Mouse (Mus musculus) bone marrow, adult 2 months (tissue): ENCODE measurements around the gene Itpka. TPM values are rescaled to one million over a fixed set of nuclear protein-coding genes. Genes with fewer than 3 reads are reported as not detected.

Source experiments
- H3K27ac ChIP-seq: fragments of 200-500 bp; 2 replicates; pipeline ENCODE4 v1.5.1; 2012; ENCODE audit warnings: low read depth, mild to moderate bottlenecking, control low read depth, inconsistent platforms, low read length; ENCODE audit not compliant: control insufficient read depth, poor library complexity, insufficient read depth
- H3K4me1 ChIP-seq: fragments of 200-500 bp; 2 replicates; pipeline ENCODE4 v1.6.1; 2011; ENCODE audit warnings: low read length; ENCODE audit not compliant: control insufficient read depth, insufficient read depth
- H3K4me3 ChIP-seq: fragments of 200-500 bp; replicated peaks from 2 replicates; pipeline ENCODE3; 2011; ENCODE audit warnings: mild to moderate bottlenecking, low read depth, low read length, control low read depth; ENCODE audit not compliant: control insufficient read depth
- CTCF ChIP-seq: fragments of 200-500 bp; IDR thresholded peaks from 2 replicates; pipeline ENCODE4 v1.5.1; 2011; ENCODE audit warnings: low read length, control low read depth; ENCODE audit not compliant: control insufficient read depth, insufficient read depth
- POLR2A ChIP-seq: fragments of 200-500 bp; IDR thresholded peaks from 2 replicates; pipeline ENCODE4 v1.6.1; 2011; ENCODE audit warnings: low read depth, mild to moderate bottlenecking, control low read depth, low read length, borderline replicate concordance; ENCODE audit not compliant: control insufficient read depth
- WGBS: fragments of 180-500 bp; shearing (Covaris S2); methylation state at CpG from one replicate; pipeline ENCODE4 v1.1.7; 2018; 5-methylcytosine and 5-hydroxymethylcytosine counted together
- polyA plus RNA-seq: library from polyadenylated mRNA; stranded (reverse); fragments of >200 nt; gene quantifications from 2 replicates; pipeline ENCODE4 v1.2.4, GENCODE M21; 2011; ENCODE audit warnings: low replicate concordance; ENCODE audit not compliant: missing spikeins, insufficient read depth, insufficient read length

Gene Itpka
- polyA plus RNA-seq, 1 experiment, result not detected

GRCm38 (mm10) chr2:119721070-119721469 lies 21.1 kb upstream of the Itpka start:
- TF ChIP-seq POLR2A, result no peak
- TF ChIP-seq CTCF, result no peak
- H3K4me1 ChIP-seq, result no peaks in the 10 kb centered on the region
- H3K27ac ChIP-seq, result no peak overlapping the region
- WGBS, result 91% methylated on average over 8 of the region's 8 CpGs
- no peak overlapping the region for H3K4me3 ChIP-seq

DNA sequence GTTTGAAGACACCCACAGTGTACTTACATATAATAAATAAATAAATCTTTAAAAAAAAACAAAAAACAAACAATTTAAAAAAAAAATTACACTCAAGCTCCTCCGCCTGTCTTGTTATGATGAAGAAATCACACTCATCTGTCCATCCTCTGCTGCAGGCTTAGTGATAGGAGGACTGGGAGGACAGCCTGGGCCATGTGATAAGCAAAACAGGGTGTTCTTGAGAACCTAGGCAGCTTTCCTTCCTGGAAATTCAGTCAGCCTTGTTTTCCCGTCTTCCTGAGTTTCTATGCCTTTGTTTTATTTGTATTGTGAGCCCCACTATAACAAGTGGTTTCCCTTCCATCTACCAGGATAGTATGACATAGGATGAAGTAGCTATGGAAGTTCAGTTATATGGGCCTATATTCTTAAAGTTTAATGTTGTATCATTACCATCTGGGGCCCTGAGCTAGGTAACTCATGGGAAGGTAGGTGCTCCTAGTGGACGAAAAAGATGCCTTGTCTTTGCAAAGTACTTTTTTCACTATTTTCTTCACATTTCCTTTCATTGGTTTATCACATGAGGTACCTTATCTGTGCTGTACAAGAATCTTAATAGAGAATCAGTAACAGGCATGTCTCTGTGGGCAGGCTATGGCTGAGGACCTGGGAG lies 14.2 kb upstream of the Itpka start:
- Histone ChIP-seq H3K4me3 (no peak overlapping the region), H3K27ac (no peak overlapping the region), H3K4me1 (no peaks in the 10 kb centered on the region)
- WGBS, result 77% methylated on average over 3 of the region's 3 CpGs
- TF ChIP-seq POLR2A (no peak), CTCF (no peak)

GRCm38 (mm10) chr2:119730735-119731134 lies 11.4 kb upstream of the Itpka start:
- H3K27ac ChIP-seq, result no peak overlapping the region
- no peak overlapping the region for H3K4me3 ChIP-seq
- WGBS, result 88% methylated on average over 4 of the region's 4 CpGs
- H3K4me1 ChIP-seq, result no peaks in the 10 kb centered on the region
- TF ChIP-seq CTCF (no peak), POLR2A (no peak)

DNA sequence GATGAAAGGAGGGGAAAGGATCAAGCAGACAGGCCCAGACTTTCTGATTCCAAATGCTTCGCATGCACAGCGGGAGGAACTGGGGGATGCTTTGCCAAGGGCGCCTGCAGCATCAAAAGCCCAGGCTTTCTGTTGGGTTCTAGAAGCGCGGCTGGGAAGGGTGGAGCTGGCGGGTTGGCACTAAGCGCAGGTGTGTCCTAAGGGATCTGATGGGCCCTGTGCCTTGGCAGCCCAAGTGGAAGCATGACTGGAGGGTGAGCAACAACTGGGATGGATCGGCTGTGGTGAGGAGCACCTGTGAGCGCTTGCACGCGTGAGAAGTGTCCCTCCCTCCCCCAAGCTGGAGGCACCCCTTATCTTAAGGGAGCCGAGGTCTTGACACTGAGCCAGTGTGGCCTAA lies 5.0 kb upstream of the Itpka start:
- H3K4me3 ChIP-seq, result no peak overlapping the region
- no peak overlapping the region for H3K27ac ChIP-seq
- no peaks in the 10 kb centered on the region; the same call in 1 of the 2 replicates for H3K4me1 ChIP-seq
- WGBS, result 62% methylated on average over 12 of the region's 12 CpGs
- TF ChIP-seq POLR2A (no peak), CTCF (no peak)

DNA sequence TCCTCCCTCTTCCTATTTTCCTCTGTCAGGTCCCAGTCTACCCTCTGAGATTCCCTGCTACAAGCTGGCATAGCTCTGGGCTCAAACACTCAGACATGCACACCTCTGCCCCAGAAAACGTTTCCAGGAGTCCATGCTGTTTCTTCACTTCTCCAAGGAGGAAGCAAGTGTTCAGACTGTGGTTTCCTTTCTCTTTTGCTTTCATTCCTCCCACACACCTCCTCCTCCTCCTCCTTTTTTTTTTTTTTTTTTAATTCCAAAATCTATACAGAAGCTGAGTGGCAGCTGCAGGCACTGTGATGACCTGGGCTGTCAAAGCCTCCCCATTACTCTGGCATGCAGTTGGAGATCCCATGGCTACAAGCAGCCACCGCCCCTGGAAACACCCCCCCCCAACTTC lies 1.6 kb upstream of the Itpka start:
- no peak overlapping the region for H3K4me3 ChIP-seq
- 5% methylated on average over 2 of the region's 2 CpGs for WGBS
- no peaks in the 10 kb centered on the region; the same call in none of the 2 replicates for H3K4me1 ChIP-seq
- H3K27ac ChIP-seq, result no peak overlapping the region
- TF ChIP-seq CTCF (no peak), POLR2A (no peak)

GRCm38 (mm10) chr2:119742461-119743175 lies 481 bp downstream of the Itpka start:
- under 1% methylated on average over 70 of the region's 70 CpGs for WGBS
- TF ChIP-seq POLR2A, result no peak
- no peak for TF ChIP-seq CTCF
- Histone ChIP-seq H3K27ac (peak overlapping the region; percentile 10; the same call in 1 of the 2 replicates), H3K4me1 (no peaks in the 10 kb centered on the region; the same call in none of the 2 replicates), H3K4me3 (peak overlapping the region; percentile 91)

DNA sequence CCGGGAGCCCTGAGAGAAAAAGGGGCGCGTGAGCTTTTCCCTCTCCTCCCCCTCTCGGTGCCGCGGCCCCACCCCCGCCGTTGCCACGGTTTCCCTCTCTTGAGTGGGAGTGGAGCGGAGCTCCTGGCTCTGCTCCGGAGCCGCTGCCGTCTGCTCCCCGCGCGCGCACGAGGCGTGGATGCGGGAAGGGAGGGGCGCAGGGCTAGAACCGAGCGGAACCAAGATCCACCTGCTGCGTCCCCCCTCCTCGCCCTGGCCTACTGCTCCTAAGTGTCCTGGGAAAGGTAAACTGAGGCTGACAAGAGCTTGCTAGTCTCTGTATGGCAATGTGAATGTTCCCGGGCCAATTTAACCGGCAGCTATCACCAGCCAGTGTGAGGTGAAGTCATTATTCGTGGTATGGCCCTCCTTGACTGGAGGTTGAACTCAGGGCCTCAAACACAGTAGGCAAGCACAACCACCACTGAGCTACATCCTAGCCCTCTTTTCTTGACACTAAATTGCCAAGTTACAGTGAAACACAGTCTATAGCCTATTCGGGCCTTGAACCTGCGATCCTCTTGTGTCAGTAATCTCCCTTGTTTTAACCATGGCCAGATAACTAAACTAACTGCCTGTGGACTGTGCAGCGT lies 1.2 kb downstream of the Itpka start:
- no peak overlapping the region for H3K27ac ChIP-seq
- TF ChIP-seq CTCF (no peak), POLR2A (no peak; the same call in 1 of the 2 replicates)
- no peaks in the 10 kb centered on the region; the same call in none of the 2 replicates for H3K4me1 ChIP-seq
- WGBS, result 16% methylated on average over 31 of the region's 31 CpGs
- no peak overlapping the region for H3K4me3 ChIP-seq

- TF ChIP-seq CTCF, result no peak
- H3K4me1 ChIP-seq, result no peaks in the 10 kb centered on the region; the same call in none of the 2 replicates
- 15% methylated on average over 22 of the region's 22 CpGs for WGBS
- H3K4me3 ChIP-seq, result no peak overlapping the region
- no peak overlapping the region for H3K27ac ChIP-seq
Measured at GRCm38 (mm10) chr2:119743808-119744162, 1.6 kb downstream of the Itpka start.
